Mouse (Mus musculus): ENCODE measurements around the gene Tbx3.

Gene Tbx3

DNA sequence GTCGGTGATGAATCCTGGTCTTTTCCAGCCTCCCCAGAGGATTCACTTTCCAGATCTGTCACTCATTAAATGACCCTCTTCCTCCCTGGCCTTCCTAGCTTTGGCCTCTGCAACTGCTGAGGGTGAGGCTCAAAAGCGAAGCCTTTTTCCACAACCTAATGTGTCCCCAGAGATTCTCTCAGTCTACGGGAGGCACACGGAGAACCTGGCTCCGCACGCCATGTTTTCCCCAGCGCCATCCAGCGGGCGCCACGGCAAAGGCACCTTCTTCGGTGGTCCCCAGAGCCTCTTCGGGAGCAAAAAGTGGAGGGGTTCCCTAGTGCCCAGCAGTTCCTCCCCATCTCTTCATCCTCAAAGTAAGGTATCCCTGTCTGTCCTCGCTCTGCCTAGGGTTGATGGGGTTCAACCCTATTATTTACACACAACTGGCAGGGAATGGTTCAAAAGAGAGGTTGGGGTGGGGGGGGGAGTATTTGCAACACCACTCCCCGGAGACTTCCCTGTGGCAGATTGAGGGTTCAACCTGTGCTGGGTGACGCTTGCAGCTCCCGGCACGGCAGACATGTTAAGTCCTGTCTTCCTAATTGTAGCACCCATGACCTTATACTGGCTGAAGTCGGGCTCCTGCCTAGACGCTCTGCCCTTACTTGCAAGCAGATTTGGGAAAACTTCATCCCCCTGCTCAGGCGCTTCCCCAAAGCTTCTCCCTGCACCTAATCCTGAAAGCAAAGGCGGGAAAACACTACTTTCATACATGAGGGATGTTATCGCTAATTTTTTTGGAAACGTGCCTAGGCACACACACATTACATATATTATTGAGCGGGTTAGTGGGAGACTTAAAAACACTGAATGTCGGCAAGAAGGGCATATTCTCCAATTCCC lies 9.7 kb upstream of the Tbx3 start:
- ATAC-seq (ENCODE audit: insufficient number of reproducible peaks, low FRiP score, low TSS enrichment): no peak

DNA sequence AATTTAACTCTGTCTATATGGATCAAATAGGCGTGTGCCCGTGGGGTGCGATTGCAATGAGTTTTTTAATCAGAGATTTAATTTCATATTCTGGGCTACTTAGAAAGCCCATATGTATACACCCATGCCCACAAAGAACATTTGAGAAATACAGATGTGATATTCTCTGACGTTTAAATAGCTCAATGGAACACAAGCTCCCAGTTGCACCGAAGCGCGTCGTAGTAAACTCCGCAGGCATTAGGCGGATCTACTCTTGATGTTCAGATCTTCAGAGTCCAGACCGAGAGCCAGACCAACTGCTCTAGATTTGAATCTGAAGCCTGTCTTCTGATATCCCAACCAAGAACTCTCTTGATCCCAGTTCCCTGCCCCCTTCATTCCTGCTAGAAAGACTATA lies 9.0 kb upstream of the Tbx3 start:
- ATAC-seq (ENCODE audit: insufficient number of reproducible peaks, low FRiP score, low TSS enrichment): no peak

DNA sequence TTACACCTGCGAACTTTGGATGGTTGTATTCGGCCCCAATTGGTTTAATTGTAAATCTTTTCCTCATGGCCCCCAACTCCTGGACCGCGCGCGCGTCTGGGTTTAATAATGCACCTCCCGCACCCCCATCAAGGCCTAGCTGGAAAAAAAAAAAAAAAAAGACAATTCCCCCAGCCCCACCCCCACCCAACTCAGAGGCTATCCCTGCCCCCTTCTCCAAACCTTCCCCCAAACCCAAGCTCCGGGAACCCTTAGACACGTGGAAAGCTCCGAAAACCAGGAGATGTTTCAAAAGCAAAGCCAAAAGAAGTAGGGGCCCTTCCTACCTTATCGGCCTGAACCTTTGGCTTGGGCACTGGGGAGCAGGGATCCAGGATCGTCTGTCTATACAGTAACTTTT lies 8.1 kb upstream of the Tbx3 start:
- no peak for ATAC-seq (ENCODE audit: insufficient number of reproducible peaks, low FRiP score, low TSS enrichment)

- ATAC-seq (ENCODE audit: insufficient number of reproducible peaks, low FRiP score, low TSS enrichment): no peak
Observed at GRCm38 (mm10) chr5:119662731-119663130, 7.7 kb upstream of the Tbx3 start.

- no peak for ATAC-seq (ENCODE audit: insufficient number of reproducible peaks, low FRiP score, low TSS enrichment)
Observed at GRCm38 (mm10) chr5:119663241-119663640, 7.2 kb upstream of the Tbx3 start.

DNA sequence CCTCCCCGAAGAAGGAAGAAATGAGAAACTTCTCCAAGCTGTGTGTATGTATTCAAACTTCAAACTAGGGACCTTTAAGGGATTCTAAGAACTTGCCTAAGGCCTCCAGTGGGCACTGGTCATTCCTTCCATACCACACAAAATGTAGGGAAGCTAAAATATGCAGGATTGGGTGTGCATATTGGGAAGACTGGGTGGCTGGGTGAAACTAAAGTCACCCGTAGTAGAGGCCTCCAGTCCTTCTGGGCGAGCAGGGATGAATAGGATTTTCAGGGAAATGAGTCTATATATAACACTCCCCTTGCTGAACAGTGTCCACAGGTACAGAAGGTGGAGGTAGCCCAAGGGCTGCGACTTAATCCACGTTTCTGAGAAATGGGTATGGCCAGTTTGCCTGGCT lies 6.7 kb upstream of the Tbx3 start:
- ATAC-seq (ENCODE audit: insufficient number of reproducible peaks, low FRiP score, low TSS enrichment): no peak

GRCm38 (mm10) chr5:119665739-119666138 lies 4.7 kb upstream of the Tbx3 start:
- no peak for ATAC-seq (ENCODE audit: insufficient number of reproducible peaks, low FRiP score, low TSS enrichment)

GRCm38 (mm10) chr5:119667356-119667940 lies 3.0 kb upstream of the Tbx3 start:
- no peak for ATAC-seq (ENCODE audit: insufficient number of reproducible peaks, low FRiP score, low TSS enrichment)

GRCm38 (mm10) chr5:119668191-119668912 lies 2.1 kb upstream of the Tbx3 start:
- ATAC-seq (ENCODE audit: insufficient number of reproducible peaks, low FRiP score, low TSS enrichment): no peak

- no peak for ATAC-seq (ENCODE audit: insufficient number of reproducible peaks, low FRiP score, low TSS enrichment)
Observed at GRCm38 (mm10) chr5:119668913-119669411, 1.5 kb upstream of the Tbx3 start.

- ATAC-seq (ENCODE audit: insufficient number of reproducible peaks, low FRiP score, low TSS enrichment): no peak
Observed at GRCm38 (mm10) chr5:119669741-119670565, 516 bp upstream of the Tbx3 start.

- no peak for ATAC-seq (ENCODE audit: insufficient number of reproducible peaks, low FRiP score, low TSS enrichment)
Observed at GRCm38 (mm10) chr5:119671124-119671801, 794 bp downstream of the Tbx3 start.

DNA sequence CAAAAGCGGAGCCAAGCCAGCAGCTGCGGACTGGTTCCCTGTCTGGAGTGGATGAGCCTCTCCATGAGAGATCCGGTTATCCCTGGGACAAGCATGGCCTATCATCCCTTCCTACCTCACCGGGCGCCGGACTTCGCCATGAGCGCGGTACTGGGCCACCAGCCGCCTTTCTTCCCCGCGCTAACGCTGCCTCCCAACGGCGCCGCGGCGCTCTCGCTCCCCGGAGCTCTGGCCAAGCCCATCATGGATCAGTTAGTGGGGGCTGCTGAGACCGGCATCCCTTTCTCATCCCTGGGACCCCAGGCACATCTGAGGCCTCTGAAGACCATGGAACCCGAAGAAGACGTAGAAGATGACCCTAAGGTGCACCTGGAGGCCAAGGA lies 1.5 kb downstream of the Tbx3 start:
- no peak for ATAC-seq (ENCODE audit: insufficient number of reproducible peaks, low FRiP score, low TSS enrichment)

- no peak for ATAC-seq (ENCODE audit: insufficient number of reproducible peaks, low FRiP score, low TSS enrichment)
Observed at GRCm38 (mm10) chr5:119672348-119672983, 2.0 kb downstream of the Tbx3 start.

DNA sequence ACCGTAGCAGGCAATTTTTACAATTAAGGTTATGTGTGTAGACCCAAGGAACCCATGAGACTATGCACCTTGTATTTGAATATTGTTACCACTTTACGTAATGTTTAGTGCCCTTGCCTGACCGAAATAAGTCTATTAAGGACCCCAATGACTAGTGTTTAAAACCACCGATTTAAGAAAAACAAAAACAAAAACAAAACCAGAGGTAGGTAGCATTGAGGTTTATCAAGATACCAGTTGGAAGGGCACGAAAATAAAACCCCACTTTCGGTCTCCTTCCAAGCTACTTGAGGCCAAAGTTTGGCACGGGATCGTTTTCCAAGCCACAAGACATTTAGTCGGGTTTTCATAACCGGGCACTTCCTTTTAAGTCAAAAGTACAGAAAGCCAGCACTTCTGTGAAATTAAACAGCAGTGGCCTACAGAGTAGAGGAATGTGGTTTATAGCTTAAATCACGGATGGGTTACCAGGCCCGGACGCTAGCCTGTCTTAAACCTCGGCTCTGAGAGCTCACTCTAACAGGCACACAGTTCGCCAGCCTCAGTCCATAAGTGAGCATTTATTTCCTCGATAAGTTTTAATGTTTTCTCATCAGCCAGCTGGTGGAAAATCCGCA lies 2.6 kb downstream of the Tbx3 start:
- ATAC-seq (ENCODE audit: insufficient number of reproducible peaks, low FRiP score, low TSS enrichment): no peak

- ATAC-seq (ENCODE audit: insufficient number of reproducible peaks, low FRiP score, low TSS enrichment): no peak
Observed at GRCm38 (mm10) chr5:119673716-119674605, 3.5 kb downstream of the Tbx3 start.

DNA sequence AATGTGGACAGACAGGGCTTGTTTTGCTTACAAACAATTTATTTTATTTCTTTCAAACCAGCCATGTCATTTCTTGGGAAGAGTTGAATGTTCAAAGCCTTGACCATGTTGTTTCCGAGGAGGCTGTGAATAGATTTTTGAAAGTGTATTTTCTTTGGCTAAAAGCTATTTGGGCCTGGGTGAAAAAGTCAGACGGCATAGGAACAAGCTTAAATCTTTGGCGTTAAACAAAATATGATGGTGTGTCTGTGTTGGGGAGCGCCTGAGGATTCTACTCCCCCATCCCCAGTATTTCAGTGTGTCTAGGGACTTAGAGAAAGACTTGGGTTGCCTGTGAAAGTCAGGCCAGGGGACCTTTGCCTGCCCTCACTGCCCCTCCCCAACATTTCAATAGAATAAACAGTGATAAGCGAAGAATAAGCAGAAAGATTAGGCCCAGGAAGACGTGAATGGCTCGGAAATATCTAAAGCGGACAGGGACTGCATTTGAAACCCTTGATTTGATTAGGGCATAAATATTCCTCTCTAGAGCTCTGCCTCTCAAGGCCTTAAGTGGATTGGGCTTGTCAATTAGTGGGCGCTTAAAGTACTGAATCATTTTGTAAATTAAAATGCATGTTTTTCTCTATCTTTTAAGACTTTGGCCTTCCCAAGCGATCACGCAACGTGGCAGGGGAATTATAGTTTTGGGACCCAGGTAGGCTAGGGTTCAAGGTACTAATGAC lies 4.3 kb downstream of the Tbx3 start:
- no peak for ATAC-seq (ENCODE audit: insufficient number of reproducible peaks, low FRiP score, low TSS enrichment)

All from cerebellum, adult (tissue).